Mouse (Mus musculus) liver, adult 2 months (tissue): ENCODE results near the gene Wdtc1. TPM values are rescaled to one million over a fixed set of nuclear protein-coding genes. Genes with fewer than 3 reads are reported as not detected.
A peak's percentile ranks its signal among the peaks of the same experiment; 100 is the strongest.

Experiments
- DNase-seq: peaks from one replicate; pipeline ENCODE4 v3.0.0-alpha.2; 2011; ENCODE audit warnings: low read depth, low spot score; ENCODE audit errors: extremely low read depth
- H3K27ac ChIP-seq: fragments of 200-500 bp; replicated peaks from 2 replicates; pipeline ENCODE4 v1.5.1; 2012; ENCODE audit warnings: low read depth, mild to moderate bottlenecking, control low read depth, inconsistent platforms, low read length; ENCODE audit not compliant: insufficient read depth
- H3K27me3 ChIP-seq: fragments of 200-500 bp; 2 replicates; pipeline ENCODE4 v1.6.1; 2012; ENCODE audit warnings: mild to moderate bottlenecking, moderate library complexity, low read length, inconsistent platforms; ENCODE audit not compliant: control insufficient read depth, insufficient read depth
- H3K36me3 ChIP-seq: fragments of 200-500 bp; 2 replicates; pipeline ENCODE4 v1.6.1; 2012; ENCODE audit warnings: low read length, inconsistent platforms; ENCODE audit not compliant: control insufficient read depth, insufficient read depth
- H3K4me1 ChIP-seq: fragments of 200-500 bp; 2 replicates; pipeline ENCODE4 v1.6.1; 2011; ENCODE audit warnings: low read length; ENCODE audit not compliant: control insufficient read depth, insufficient read depth
- H3K4me3 ChIP-seq: fragments of 200-500 bp; 2 replicates; pipeline ENCODE4 v1.5.1; 2011; ENCODE audit warnings: low read depth, mild to moderate bottlenecking, control low read depth, low read length, moderate library complexity; ENCODE audit not compliant: insufficient read depth
- H3K79me2 ChIP-seq: fragments of 200-500 bp; 2 replicates; pipeline ENCODE4 v1.6.1; 2012; ENCODE audit warnings: inconsistent platforms, mild to moderate bottlenecking, low read length, moderate library complexity; ENCODE audit not compliant: control insufficient read depth, insufficient read depth
- H3K9ac ChIP-seq: fragments of 200-500 bp; 2 replicates; pipeline ENCODE4 v1.6.1; 2012; ENCODE audit warnings: low read depth, mild to moderate bottlenecking, control low read depth, inconsistent platforms, low read length
- CTCF ChIP-seq: fragments of 200-500 bp; IDR thresholded peaks from 2 replicates; pipeline ENCODE4 v1.5.1; 2011; ENCODE audit warnings: low read depth, low read length, control low read depth
- POLR2A ChIP-seq: fragments of 200-500 bp; IDR thresholded peaks from 2 replicates; pipeline ENCODE4 v1.6.1; 2011; ENCODE audit warnings: low read length, control low read depth; ENCODE audit not compliant: insufficient read depth; ENCODE audit errors: extremely low read depth
- WGBS: fragments of 180-500 bp; shearing (Covaris S2); methylation state at CpG from one replicate; pipeline ENCODE4 v1.1.7; 2018; 5-methylcytosine and 5-hydroxymethylcytosine counted together
- polyA plus RNA-seq: library from polyadenylated mRNA; depleted of rRNA; stranded (reverse); fragments of >200 nt; gene quantifications from 2 replicates; pipeline ENCODE4 v1.2.3, GENCODE M21; 2012
- total RNA-seq: library from RNA; depleted of rRNA; stranded (reverse); fragments of >200 nt; gene quantifications from 2 replicates; pipeline ENCODE4 v1.2.3, GENCODE M21; 2014

The Wdtc1 gene
- total and polyA plus RNA-seq, 2 experiments, result 20.6 to 83.3 TPM

DNA sequence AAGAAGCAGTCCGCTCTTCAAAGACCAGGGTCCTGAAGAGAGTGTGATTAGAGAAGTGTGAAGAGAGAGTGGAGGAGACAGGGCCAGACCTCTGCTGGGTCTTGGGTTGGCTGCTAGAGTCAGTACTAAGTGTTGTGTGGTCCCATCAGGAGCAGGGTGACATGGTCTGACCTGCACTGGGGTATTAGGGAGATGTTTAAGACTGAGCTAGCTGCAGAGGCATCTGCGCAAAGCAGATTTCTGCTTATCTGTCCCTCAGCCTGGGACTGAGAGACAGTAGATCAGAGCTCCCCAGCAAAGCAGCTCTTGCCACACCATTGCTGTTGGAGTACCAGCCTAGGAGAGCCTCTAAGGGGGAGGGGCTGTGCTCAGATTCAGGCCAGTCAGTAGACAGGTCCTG lies 36.8 kb upstream of the Wdtc1 start:
- TF ChIP-seq POLR2A, result no peak
- no peak for TF ChIP-seq CTCF
- H3K4me1 ChIP-seq, result peaks cover 5% of the 10 kb centered on the region; the same call in 1 of the 2 replicates

DNA sequence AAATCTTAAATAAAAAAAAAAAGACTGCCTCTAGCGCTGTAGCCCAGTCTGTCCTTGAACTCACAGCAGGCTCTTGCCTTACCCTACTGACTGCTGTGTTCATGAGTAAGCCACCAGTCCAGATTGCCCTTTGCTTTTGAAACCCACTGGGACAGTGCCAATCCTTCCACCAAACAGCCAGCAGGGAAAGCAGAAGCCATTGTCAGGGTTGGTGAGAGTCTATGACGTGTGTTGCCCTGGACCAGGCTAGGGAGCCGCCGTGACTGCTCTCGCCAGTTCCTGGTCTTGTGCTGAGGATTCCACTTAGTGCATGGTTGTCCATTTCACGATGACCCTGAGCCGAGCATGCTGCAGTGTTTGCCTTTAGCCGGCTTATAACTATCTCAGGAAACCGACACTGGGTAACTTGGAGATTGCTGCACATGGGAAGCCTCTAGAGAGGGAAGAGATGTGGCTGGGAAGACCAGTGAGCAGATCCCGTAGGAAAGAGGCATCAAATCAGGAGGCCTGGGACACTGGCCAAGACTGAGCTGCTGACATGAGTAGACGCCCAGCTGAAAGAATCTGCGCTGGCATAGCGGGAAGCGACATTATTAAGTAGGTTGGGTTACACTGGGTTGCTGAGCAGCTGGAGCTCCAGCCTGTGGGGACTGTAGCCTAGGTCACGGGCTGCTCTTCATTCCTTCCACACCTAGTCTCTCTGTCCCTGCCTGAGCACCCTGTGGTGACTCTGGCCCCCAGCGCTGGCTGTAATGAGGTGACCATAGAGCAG lies 35.7 kb upstream of the Wdtc1 start:
- peak; percentile 74 for DNase-seq
- 69% methylated on average over 16 of the region's 16 CpGs for WGBS
- no peak overlapping the region for H3K9ac ChIP-seq
- no peaks in the 10 kb centered on the region; the same call in 1 of the 2 replicates for H3K79me2 ChIP-seq
- peaks cover 5% of the 10 kb centered on the region; the same call in 1 of the 2 replicates for H3K4me1 ChIP-seq
- no peaks in the 10 kb centered on the region for H3K36me3 ChIP-seq
- H3K27me3 ChIP-seq, result no peaks in the 10 kb centered on the region
- no peak overlapping the region for H3K4me3 ChIP-seq
- no peak overlapping the region for H3K27ac ChIP-seq
- no peak for TF ChIP-seq CTCF
- TF ChIP-seq POLR2A, result no peak

More for the DNA sequence above, 36.8 kb upstream of the Wdtc1 start:
- Histone ChIP-seq H3K27me3 (no peaks in the 10 kb centered on the region), H3K36me3 (no peaks in the 10 kb centered on the region), H3K9ac (no peak overlapping the region), H3K4me3 (no peak overlapping the region), H3K79me2 (no peaks in the 10 kb centered on the region; the same call in 1 of the 2 replicates), H3K27ac (peak overlapping the region; percentile 2; the same call in 1 of the 2 replicates)
- WGBS, result 96% methylated on average over 2 of the region's 2 CpGs
- no peak for DNase-seq

DNA sequence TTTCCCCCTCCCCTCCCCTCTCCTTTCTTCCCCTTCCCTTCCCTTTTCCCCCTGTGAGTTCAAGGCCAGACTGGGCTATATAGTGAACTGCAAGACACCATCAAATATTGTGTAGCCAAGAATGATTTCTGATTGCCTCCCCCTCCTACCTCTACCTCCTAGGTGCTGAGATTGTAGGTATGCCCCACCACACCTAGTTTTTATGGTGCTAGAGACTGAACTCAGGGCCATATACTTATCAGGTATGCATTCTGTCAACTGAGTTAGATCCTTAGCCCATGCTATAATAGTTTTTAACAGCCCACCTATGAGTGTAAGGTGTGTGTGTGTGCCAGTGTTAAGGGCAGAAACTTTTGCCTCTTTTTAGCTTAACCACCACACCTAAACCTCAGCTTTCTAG lies 33.8 kb upstream of the Wdtc1 start:
- TF ChIP-seq POLR2A (no peak), CTCF (no peak)
- no peaks in the 10 kb centered on the region for H3K27me3 ChIP-seq
- H3K4me3 ChIP-seq, result no peak overlapping the region
- no peak for DNase-seq
- no peaks in the 10 kb centered on the region for H3K36me3 ChIP-seq
- no peaks in the 10 kb centered on the region; the same call in 1 of the 2 replicates for H3K79me2 ChIP-seq
- peaks cover 5% of the 10 kb centered on the region; the same call in 1 of the 2 replicates for H3K4me1 ChIP-seq
- H3K9ac ChIP-seq, result no peak overlapping the region
- no peak overlapping the region for H3K27ac ChIP-seq

DNA sequence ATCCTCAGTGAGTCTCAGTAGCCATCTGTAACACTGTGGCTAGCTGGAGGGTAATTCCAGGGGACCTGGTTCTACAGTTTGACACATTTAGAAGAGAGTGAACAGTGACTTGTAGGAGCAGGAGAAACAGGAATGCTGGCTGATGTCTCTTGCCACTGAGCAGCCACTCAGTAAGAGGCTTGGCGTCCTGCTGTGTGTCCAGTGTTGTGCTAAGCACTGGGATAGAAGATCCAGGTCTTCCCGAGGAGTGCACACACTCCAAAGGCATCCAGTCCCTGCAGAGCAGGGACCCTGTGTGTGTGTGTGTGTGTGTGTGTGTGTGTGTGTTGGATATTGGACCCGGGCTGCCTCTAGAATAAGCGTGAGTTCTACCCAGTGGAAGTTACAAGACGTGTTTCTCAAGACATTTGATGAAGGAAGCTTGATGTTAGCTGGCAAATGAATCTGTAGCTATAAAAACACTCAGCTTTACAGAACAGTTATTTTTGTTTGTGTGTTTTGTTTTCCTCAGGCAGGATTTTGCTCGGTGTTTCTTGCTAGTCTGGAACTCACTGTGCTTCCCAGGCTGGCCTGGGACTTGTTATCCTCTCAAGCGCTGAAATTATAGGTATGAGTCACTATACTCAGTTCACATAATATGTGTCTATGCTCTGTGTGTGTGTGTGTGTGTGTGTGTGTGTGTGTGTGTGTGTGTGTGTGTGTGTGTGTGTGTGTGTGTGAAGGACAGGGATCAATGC lies 32.9 kb upstream of the Wdtc1 start:
- 87% methylated on average over 7 of the region's 7 CpGs for WGBS
- H3K9ac ChIP-seq, result no peak overlapping the region
- peaks cover 8% of the 10 kb centered on the region for H3K4me1 ChIP-seq
- no peaks in the 10 kb centered on the region; the same call in 1 of the 2 replicates for H3K79me2 ChIP-seq
- no peaks in the 10 kb centered on the region for H3K27me3 ChIP-seq
- TF ChIP-seq CTCF (no peak), POLR2A (no peak)
- no peak for DNase-seq
- H3K27ac ChIP-seq, result no peak overlapping the region
- no peaks in the 10 kb centered on the region for H3K36me3 ChIP-seq
- H3K4me3 ChIP-seq, result no peak overlapping the region

DNA sequence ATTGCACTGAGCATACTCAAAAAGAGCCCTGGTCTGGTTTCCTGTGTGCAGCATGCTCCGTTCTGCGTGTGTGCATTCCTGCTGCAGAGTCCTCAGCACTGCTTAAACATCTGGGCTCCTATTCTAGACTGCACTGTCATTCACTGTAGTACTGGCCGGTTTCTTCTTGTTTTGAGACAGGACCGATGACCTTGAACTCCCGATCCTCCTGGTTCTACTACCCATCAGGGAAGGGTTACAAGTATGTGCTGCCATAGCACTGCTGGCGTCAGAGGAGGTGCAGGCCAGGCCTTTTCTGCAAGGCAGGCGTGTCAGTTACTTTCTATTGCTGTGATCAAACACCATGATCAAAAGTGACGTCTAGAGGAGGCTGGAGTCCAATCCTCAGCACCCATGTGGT lies 27.9 kb upstream of the Wdtc1 start:
- H3K4me1 ChIP-seq, result peaks cover 13% of the 10 kb centered on the region
- no peak overlapping the region for H3K4me3 ChIP-seq

More for the DNA sequence above, 27.9 kb upstream of the Wdtc1 start:
- Histone ChIP-seq H3K27me3 (no peaks in the 10 kb centered on the region), H3K36me3 (no peaks in the 10 kb centered on the region), H3K79me2 (peaks cover 2% of the 10 kb centered on the region; the same call in 1 of the 2 replicates), H3K27ac (no peak overlapping the region), H3K9ac (no peak overlapping the region)
- WGBS, result 31% methylated on average over 8 of the region's 8 CpGs
- TF ChIP-seq POLR2A (no peak), CTCF (no peak)
- DNase-seq, result peak; percentile 53
